Mouse (Mus musculus) midbrain, postnatal 0 days (tissue): Measurements from ENCODE around the gene Ccdc40. TPM values are rescaled to one million over a fixed set of nuclear protein-coding genes. Genes with fewer than 3 reads are reported as not detected.

Experiments
- ATAC-seq: fragments of 200-750 bp; cut with Nextera tagmentation; 2 replicates; pipeline ENCODE4 v1.8.0; 2017; ENCODE audit warnings: moderate number of reproducible peaks, mild to moderate bottlenecking, moderate TSS enrichment, moderate library complexity; ENCODE audit not compliant: low FRiP score
- DNase-seq: peaks from one replicate; pipeline ENCODE4 v3.0.0-alpha.2; 2015; ENCODE audit warnings: low spot score
- H3K27ac ChIP-seq: fragments of 300-500 bp; sonication (generic); 2 replicates; pipeline ENCODE4 v1.5.1; 2014; ENCODE audit warnings: low read depth, mild to moderate bottlenecking, low read length, mixed read lengths
- H3K27me3 ChIP-seq: fragments of 300-500 bp; sonication (generic); 2 replicates; pipeline ENCODE4 v1.6.1; 2014; ENCODE audit warnings: low read length, control low read depth, mixed read lengths; ENCODE audit not compliant: insufficient read depth
- H3K36me3 ChIP-seq: fragments of 300-500 bp; sonication (generic); 2 replicates; pipeline ENCODE4 v1.6.1; 2014; ENCODE audit warnings: low read length, control low read depth, mixed read lengths; ENCODE audit not compliant: insufficient read depth
- H3K4me1 ChIP-seq: fragments of 300-500 bp; sonication (generic); 2 replicates; pipeline ENCODE4 v1.6.1; 2014; ENCODE audit warnings: mild to moderate bottlenecking, control low read depth, antibody characterized with exemption, low read length, mixed read lengths; ENCODE audit not compliant: insufficient read depth
- H3K4me2 ChIP-seq: fragments of 300-500 bp; sonication (generic); 2 replicates; pipeline ENCODE4 v1.6.1; 2014; ENCODE audit warnings: low read depth, mild to moderate bottlenecking, low read length, mixed read lengths; ENCODE audit not compliant: poor library complexity, severe bottlenecking
- H3K4me3 ChIP-seq: fragments of 300-500 bp; sonication (generic); 2 replicates; pipeline ENCODE4 v1.5.1; 2014; ENCODE audit warnings: low read depth, mild to moderate bottlenecking, low read length, moderate library complexity
- H3K9ac ChIP-seq: fragments of 300-500 bp; sonication (generic); replicated peaks from 2 replicates; pipeline ENCODE4 v1.6.1; 2014; ENCODE audit warnings: mild to moderate bottlenecking, low read length, moderate library complexity, mixed read lengths; ENCODE audit not compliant: poor library complexity, severe bottlenecking
- H3K9me3 ChIP-seq: fragments of 300-500 bp; sonication (generic); 2 replicates; pipeline ENCODE4 v1.6.1; 2016; ENCODE audit warnings: low read length, control low read depth
- CTCF ChIP-seq: IDR thresholded peaks from 2 replicates; pipeline ENCODE4 v1.5.1; 2016; ENCODE audit warnings: antibody characterized with exemption, mild to moderate bottlenecking
- WGBS: fragments of 180-500 bp; shearing (Covaris S2); extraction: QIAGEN DNeasy Blood & Tissue Kit; methylation state at CpG from one replicate; pipeline ENCODE4 v1.1.7; 2014; 5-methylcytosine and 5-hydroxymethylcytosine counted together
- polyA plus RNA-seq: library from polyadenylated mRNA; unstranded; fragments of >200 nt; fragmentation: Nextera tagmentation; extraction: Ambion mirVana; gene quantifications from 2 replicates; pipeline ENCODE4 v1.2.1, GENCODE M21; 2015
- total RNA-seq: library from RNA; depleted of rRNA; stranded (reverse); fragments of >200 nt; gene quantifications from 2 replicates; pipeline ENCODE4 v1.2.3, GENCODE M21; 2014

Ccdc40 gene
- total and polyA plus RNA-seq, 2 experiments from 2014 or later: 13.3 to 22.7 TPM

DNA sequence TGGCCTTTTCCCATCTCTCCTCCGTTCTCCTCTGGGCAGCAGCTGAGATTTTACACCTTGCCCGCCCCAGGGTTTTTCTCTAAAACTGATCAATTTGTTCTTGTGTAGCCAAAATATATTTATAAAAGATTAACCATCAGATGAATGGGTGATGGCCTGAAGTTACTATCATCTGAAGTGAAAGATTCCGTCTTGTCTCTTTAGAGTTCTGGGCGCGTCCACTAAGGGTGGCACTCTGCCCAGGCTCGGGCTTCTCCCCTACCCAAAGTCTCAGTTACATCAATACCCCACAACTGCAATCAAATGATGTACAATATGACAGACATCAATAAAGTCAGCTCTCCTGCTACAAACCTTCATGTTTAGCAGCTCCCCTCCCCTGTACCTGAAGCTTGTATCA, 3.4 kb upstream of the Ccdc40 start:
- no peak overlapping the region for H3K27ac ChIP-seq
- no peak for ATAC-seq
- no peak overlapping the region for H3K4me3 ChIP-seq
- 94% methylated on average over 6 of the region's 6 CpGs for WGBS
- no peaks in the 10 kb centered on the region for H3K9me3 ChIP-seq
- H3K36me3 ChIP-seq: no peaks in the 10 kb centered on the region
- TF ChIP-seq CTCF: no peak
- peaks cover 31% of the 10 kb centered on the region for H3K4me1 ChIP-seq
- H3K4me2 ChIP-seq: no peak overlapping the region
- no peak overlapping the region for H3K9ac ChIP-seq
- no peak for DNase-seq
- H3K27me3 ChIP-seq: no peaks in the 10 kb centered on the region

DNA sequence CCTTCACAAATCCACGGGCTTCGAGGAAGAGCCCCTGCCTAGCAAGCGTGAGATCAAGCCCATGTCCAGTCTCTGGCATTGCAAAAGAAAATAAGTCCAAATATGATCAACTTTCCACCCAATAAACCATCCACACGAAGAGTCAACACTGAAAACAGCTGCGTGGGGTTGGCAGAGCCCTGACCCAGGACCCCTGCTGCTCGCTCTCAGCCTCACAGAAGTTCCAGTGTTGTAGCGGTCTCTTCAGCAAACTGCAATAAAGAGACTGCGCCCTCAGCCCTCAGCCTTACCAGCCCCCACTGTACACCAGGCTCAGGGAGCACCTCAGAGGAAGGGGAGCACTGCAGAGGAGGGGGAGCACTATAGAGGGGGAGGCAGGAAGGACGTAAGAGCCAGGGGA, 2.7 kb upstream of the Ccdc40 start:
- no peaks in the 10 kb centered on the region for H3K9me3 ChIP-seq
- no peaks in the 10 kb centered on the region for H3K27me3 ChIP-seq
- peaks cover 26% of the 10 kb centered on the region for H3K4me1 ChIP-seq
- no peak for DNase-seq
- WGBS: 66% methylated on average over 9 of the region's 9 CpGs
- no peak for ATAC-seq
- H3K27ac ChIP-seq: no peak overlapping the region
- H3K36me3 ChIP-seq: no peaks in the 10 kb centered on the region
- peak overlapping the region; percentile 39; the same call in 1 of the 2 replicates for H3K9ac ChIP-seq
- H3K4me2 ChIP-seq: no peak overlapping the region
- TF ChIP-seq CTCF: no peak
- H3K4me3 ChIP-seq: no peak overlapping the region

DNA sequence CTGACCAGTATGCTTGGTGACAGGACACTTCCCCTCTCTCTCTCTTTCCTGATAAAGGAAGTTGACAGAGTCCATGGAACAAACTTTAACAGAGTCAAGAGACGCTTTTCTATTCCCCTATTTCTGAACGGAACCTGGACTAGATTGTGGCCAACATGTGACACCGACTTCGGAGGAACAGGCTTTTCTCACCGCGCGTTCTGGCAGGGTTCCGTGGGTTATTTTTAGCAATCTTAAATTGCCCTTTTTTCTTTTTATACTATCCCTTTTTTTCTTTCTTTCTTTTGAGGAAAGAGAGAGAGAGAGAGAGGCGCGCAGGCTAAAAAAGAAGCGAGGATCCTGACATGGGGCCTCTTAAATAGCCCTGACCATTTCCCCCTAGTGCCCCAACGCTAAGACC, 781 bp upstream of the Ccdc40 start:
- WGBS: 2% methylated on average over 12 of the region's 12 CpGs
- Histone ChIP-seq H3K9ac (peak overlapping the region; percentile 77), H3K36me3 (no peaks in the 10 kb centered on the region), H3K4me2 (peak overlapping the region; percentile 93), H3K27me3 (no peaks in the 10 kb centered on the region), H3K4me3 (peak overlapping the region; percentile 68), H3K9me3 (no peaks in the 10 kb centered on the region), H3K4me1 (peaks cover 24% of the 10 kb centered on the region), H3K27ac (peak overlapping the region; percentile 71; the same call in 1 of the 2 replicates)
- DNase-seq (no peak), ATAC-seq (no peak)
- no peak for TF ChIP-seq CTCF

DNA sequence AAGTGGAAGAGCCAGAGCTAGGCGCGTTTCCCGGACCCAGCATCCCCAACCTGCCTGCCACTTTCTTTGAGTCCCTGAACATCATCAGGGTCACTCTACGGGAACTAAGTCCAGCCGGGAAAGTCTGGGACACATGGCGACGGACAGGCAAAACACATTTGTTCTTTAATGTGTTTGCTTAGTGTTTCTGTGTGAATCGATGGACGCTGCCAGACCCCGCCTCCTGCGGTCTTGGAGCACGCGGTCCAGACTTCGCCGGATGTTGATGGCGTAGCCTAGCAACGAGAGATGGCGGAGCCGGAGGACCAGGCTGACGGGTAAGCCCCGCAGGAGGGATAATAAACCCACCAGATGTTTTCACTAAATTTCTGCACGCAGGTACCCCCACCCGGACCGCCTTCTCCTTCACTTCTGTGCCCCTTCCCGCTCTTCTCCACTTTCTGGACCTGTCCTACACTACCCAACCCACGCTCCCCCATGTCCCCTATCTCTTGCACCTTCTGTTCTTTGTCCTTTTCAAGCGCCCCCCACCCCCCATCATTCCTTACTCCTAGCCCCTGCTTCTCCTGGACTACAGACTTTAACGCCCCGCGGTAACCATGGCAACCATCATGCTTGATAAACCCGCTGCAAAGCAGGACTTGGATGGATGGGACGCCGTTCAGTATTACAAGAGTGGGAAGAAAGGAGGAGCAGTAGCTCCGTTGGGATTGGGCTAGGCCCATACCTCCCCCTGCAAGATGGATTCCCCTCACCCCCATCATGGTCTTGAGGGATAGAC, 664 bp downstream of the Ccdc40 start:
- Histone ChIP-seq H3K4me2 (peak overlapping the region; percentile 93), H3K36me3 (no peaks in the 10 kb centered on the region), H3K4me3 (peak overlapping the region; percentile 68), H3K9me3 (no peaks in the 10 kb centered on the region), H3K9ac (peak overlapping the region; percentile 77; the same call in 1 of the 2 replicates), H3K27ac (peak overlapping the region; percentile 71), H3K4me1 (peaks cover 16% of the 10 kb centered on the region), H3K27me3 (no peaks in the 10 kb centered on the region)
- WGBS: under 1% methylated on average over 34 of the region's 34 CpGs
- TF ChIP-seq CTCF: peak; percentile 12; the same call in 1 of the 2 replicates
- DNase-seq (peak; percentile 92), ATAC-seq (peak; percentile 87)

DNA sequence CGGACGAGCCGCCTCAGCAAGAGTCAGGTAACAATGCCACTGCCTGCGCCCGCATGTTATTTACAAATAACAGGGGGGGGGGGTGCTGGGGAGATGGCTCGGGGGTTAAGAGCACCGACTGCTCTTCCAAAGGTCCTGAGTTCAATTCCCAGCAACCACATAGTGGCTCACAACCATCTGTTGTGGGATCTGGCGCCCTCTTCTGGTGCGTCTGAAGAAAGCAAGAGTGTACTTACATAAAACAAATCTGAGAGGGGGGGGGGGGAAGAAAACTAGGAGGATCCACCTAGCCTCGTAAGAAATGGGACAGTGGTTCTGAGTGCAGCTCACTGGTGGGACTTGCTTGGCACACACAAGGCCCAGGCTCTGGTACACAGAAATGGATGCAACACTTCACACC, 6.4 kb downstream of the Ccdc40 start:
- Histone ChIP-seq H3K27me3 (no peaks in the 10 kb centered on the region), H3K4me3 (no peak overlapping the region), H3K36me3 (no peaks in the 10 kb centered on the region), H3K9me3 (no peaks in the 10 kb centered on the region), H3K4me2 (no peak overlapping the region), H3K4me1 (no peaks in the 10 kb centered on the region; the same call in 1 of the 2 replicates), H3K27ac (no peak overlapping the region), H3K9ac (no peak overlapping the region)
- peak; percentile 7; the same call in 1 of the 2 replicates for TF ChIP-seq CTCF
- 97% methylated on average over 10 of the region's 10 CpGs for whole genome bisulfite sequencing
- DNase-seq (no peak), ATAC-seq (no peak)

DNA sequence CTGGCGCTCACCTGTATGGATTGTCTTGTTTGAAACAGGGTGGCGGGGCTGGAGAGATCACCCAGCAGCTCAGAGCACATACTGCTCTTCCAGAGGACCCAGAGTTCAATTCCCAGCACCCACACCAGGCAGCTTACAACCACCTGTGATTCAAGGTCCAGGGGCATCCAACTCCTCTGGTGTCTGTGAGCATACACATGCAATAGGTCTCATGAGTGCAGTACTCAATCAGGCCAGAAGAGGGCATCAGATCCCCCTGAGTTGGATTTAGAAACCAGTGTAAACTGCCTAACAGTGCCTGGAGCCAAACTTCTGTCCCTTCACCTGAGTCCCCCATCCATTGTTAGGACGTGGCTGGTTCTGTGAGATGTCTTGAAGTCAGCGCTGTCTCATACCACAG, 7.2 kb downstream of the Ccdc40 start:
- no peak overlapping the region for H3K4me2 ChIP-seq
- no peak; the same call in 1 of the 2 replicates for ATAC-seq
- peak; percentile 78 for TF ChIP-seq CTCF
- no peaks in the 10 kb centered on the region for H3K4me1 ChIP-seq
- H3K4me3 ChIP-seq: no peak overlapping the region
- DNase-seq: peak; percentile 61
- H3K9ac ChIP-seq: no peak overlapping the region
- no peaks in the 10 kb centered on the region for H3K27me3 ChIP-seq
- no peak overlapping the region for H3K27ac ChIP-seq
- no peaks in the 10 kb centered on the region for H3K36me3 ChIP-seq
- H3K9me3 ChIP-seq: no peaks in the 10 kb centered on the region
- 81% methylated on average over 4 of the region's 4 CpGs for WGBS
